Mouse (Mus musculus) ES-Bruce4 (cell line): ENCODE measurements around the gene Selenoi. TPM values are rescaled to one million over a fixed set of nuclear protein-coding genes. Genes with fewer than 3 reads are reported as not detected.
"Not testable (repeated sequence)": the region's sequence is repeated elsewhere in the genome, so short reads cannot be mapped to it uniquely, and the experiment has no call there.

Experiments used
- H3K27ac ChIP-seq: 2 replicates; pipeline ENCODE4 v1.5.1; 2012; ENCODE audit warnings: low read length, inconsistent platforms; ENCODE audit not compliant: insufficient read depth
- H3K27me3 ChIP-seq: 2 replicates; pipeline ENCODE4 v1.6.1; 2012; ENCODE audit warnings: mild to moderate bottlenecking, low read length, inconsistent platforms; ENCODE audit not compliant: control insufficient read depth, poor library complexity, insufficient read depth, severe bottlenecking
- H3K36me3 ChIP-seq: 2 replicates; pipeline ENCODE4 v1.6.1; 2012; ENCODE audit warnings: inconsistent platforms, mild to moderate bottlenecking, low read length, moderate library complexity; ENCODE audit not compliant: control insufficient read depth, poor library complexity, insufficient read depth, severe bottlenecking
- H3K4me1 ChIP-seq: one replicate; pipeline ENCODE4 v1.8.1; 2011; ENCODE audit warnings: low read length; ENCODE audit not compliant: control insufficient read depth, insufficient read depth
- H3K4me3 ChIP-seq: 2 replicates; pipeline ENCODE4 v1.5.1; 2011; ENCODE audit warnings: low read depth, mild to moderate bottlenecking, low read length
- H3K9ac ChIP-seq: 2 replicates; pipeline ENCODE4 v1.6.1; 2012; ENCODE audit warnings: low read depth, mild to moderate bottlenecking, inconsistent platforms; ENCODE audit not compliant: poor library complexity, severe bottlenecking
- H3K9me3 ChIP-seq: replicated peaks from 2 replicates; pipeline ENCODE4 v1.6.1; 2012; ENCODE audit warnings: mild to moderate bottlenecking, low read length, inconsistent platforms; ENCODE audit not compliant: control insufficient read depth, poor library complexity, insufficient read depth, severe bottlenecking
- CTCF ChIP-seq: IDR thresholded peaks from one replicate; pipeline ENCODE4 v1.8.1; 2011; ENCODE audit warnings: low read depth, low read length
- EP300 ChIP-seq: IDR thresholded peaks from 2 replicates; pipeline ENCODE4 v1.6.1; 2011; ENCODE audit warnings: low read depth, low read length; ENCODE audit not compliant: insufficient read depth
- POLR2A ChIP-seq: IDR thresholded peaks from one replicate; pipeline ENCODE4 v1.8.1; 2011; ENCODE audit warnings: low read length; ENCODE audit not compliant: insufficient read depth
- polyA plus RNA-seq: library from polyadenylated mRNA; stranded (reverse); fragments of >200 nt; gene quantifications from 2 replicates; pipeline ENCODE4 v1.2.4, GENCODE M21; 2011; ENCODE audit warnings: low read depth; ENCODE audit not compliant: missing spikeins, insufficient read depth, insufficient read length

Selenoi gene
- polyA plus RNA-seq, 1 experiment, result 41.6 TPM

DNA sequence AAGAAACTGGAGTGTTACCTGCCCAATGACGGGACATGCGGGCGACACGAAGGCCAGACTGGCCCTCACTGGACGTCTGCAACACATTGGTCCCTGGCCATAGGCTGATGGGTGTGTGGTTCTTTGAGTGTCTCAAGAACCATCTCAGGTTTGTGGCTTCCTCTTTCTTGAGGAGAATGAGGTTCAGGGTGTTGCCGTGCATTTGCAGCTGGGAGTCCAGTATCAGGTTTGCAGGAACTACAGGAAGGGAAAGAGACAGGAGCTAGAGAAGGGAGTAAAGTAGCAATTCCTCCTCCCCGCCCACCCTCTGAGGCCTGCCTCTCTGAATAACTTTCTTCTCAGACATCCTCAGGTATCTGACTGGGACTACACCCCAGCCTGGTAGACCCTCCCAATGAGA lies 30.2 kb upstream of the Selenoi start:
- TF ChIP-seq EP300 (no peak), POLR2A (no peak), CTCF (no peak)
- H3K4me1 ChIP-seq, result peaks cover 7% of the 10 kb centered on the region
- no peaks in the 10 kb centered on the region for H3K36me3 ChIP-seq
- H3K27ac ChIP-seq, result no peak overlapping the region
- H3K27me3 ChIP-seq, result no peaks in the 10 kb centered on the region
- no peak overlapping the region for H3K9ac ChIP-seq
- H3K4me3 ChIP-seq, result no peak overlapping the region
- no peaks in the 10 kb centered on the region for H3K9me3 ChIP-seq

- Histone ChIP-seq H3K27ac (no peak overlapping the region), H3K36me3 (no peaks in the 10 kb centered on the region), H3K27me3 (no peaks in the 10 kb centered on the region), H3K9me3 (no peaks in the 10 kb centered on the region), H3K9ac (no peak overlapping the region), H3K4me3 (no peak overlapping the region), H3K4me1 (peaks cover 7% of the 10 kb centered on the region)
- TF ChIP-seq CTCF, result no peak
- TF ChIP-seq EP300, result no peak
- no peak for TF ChIP-seq POLR2A
These were observed 29.0 kb upstream of the Selenoi start for GRCm38 (mm10) chr5:30203216-30203885.

DNA sequence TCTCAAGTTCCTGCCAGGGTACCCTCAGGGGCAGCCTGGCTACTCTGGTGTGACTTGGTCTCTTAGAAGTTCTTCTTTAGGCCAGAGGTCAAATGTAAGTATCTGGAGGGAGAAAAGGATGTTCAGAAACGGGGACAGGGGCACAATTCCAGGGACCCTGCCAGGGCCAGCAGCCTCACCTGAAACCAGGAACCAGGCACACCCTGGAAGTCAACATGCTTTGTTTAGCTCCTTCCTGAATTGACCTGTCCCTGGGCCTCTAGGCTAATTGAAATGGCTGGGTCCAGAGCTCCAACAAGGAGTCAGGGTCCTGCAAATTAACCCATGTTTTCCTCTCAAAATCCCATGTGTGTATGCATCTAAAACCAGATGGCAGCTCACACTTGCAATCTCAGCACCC lies 27.9 kb upstream of the Selenoi start:
- Histone ChIP-seq H3K9me3 (no peaks in the 10 kb centered on the region), H3K27ac (no peak overlapping the region), H3K36me3 (no peaks in the 10 kb centered on the region), H3K27me3 (no peaks in the 10 kb centered on the region), H3K9ac (no peak overlapping the region), H3K4me3 (no peak overlapping the region), H3K4me1 (peaks cover 7% of the 10 kb centered on the region)
- no peak for TF ChIP-seq EP300
- TF ChIP-seq CTCF, result no peak
- TF ChIP-seq POLR2A, result no peak

GRCm38 (mm10) chr5:30205034-30205433 lies 27.3 kb upstream of the Selenoi start:
- H3K36me3 ChIP-seq, result no peaks in the 10 kb centered on the region
- no peak overlapping the region for H3K4me3 ChIP-seq
- H3K27ac ChIP-seq, result no peak overlapping the region
- no peaks in the 10 kb centered on the region for H3K27me3 ChIP-seq
- H3K9ac ChIP-seq, result no peak overlapping the region
- H3K4me1 ChIP-seq, result peaks cover 7% of the 10 kb centered on the region
- H3K9me3 ChIP-seq, result no peaks in the 10 kb centered on the region
- no peak for TF ChIP-seq EP300
- no peak for TF ChIP-seq CTCF
- TF ChIP-seq POLR2A, result no peak

GRCm38 (mm10) chr5:30205493-30205892 lies 26.9 kb upstream of the Selenoi start, which contains the start of gene Adgrf3:
Adgrf3 (minus strand) TSS chr5:30205722.
- Histone ChIP-seq H3K36me3 (no peaks in the 10 kb centered on the region), H3K4me3 (no peak within 1 kb of the TSS), H3K27ac (no peak within 1 kb of the TSS), H3K9ac (no peak within 1 kb of the TSS), H3K27me3 (no peaks in the 10 kb centered on the region), H3K9me3 (no peaks in the 10 kb centered on the region), H3K4me1 (peaks cover 7% of the 10 kb centered on the region)
- TF ChIP-seq CTCF (no peak), EP300 (no peak), POLR2A (no peak)

DNA sequence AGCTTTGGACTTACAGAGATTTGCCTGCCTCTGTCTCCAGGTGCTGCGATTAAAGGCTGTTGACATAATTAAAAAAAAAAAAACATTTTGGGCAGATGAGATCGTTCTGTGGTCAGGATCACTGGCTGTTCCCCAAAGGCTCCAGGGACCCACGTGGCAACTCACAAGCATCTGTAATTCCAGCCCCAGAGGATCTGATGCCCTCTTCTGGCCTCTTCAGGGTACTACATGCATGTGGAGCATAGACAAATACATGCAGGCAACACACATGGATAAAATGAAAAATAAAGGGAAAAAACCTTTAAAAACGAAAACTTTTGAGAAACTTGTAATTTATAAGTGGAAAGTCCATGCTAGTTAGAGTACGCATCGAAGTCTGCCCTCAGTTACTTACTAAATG lies 25.1 kb upstream of the Selenoi start:
- H3K9ac ChIP-seq, result no peak overlapping the region
- H3K36me3 ChIP-seq, result no peaks in the 10 kb centered on the region
- TF ChIP-seq EP300 (no peak), POLR2A (no peak), CTCF (peak; percentile 55)
- no peak overlapping the region for H3K27ac ChIP-seq
- no peaks in the 10 kb centered on the region for H3K9me3 ChIP-seq
- H3K27me3 ChIP-seq, result no peaks in the 10 kb centered on the region
- H3K4me3 ChIP-seq, result no peak overlapping the region
- peaks cover 7% of the 10 kb centered on the region for H3K4me1 ChIP-seq

DNA sequence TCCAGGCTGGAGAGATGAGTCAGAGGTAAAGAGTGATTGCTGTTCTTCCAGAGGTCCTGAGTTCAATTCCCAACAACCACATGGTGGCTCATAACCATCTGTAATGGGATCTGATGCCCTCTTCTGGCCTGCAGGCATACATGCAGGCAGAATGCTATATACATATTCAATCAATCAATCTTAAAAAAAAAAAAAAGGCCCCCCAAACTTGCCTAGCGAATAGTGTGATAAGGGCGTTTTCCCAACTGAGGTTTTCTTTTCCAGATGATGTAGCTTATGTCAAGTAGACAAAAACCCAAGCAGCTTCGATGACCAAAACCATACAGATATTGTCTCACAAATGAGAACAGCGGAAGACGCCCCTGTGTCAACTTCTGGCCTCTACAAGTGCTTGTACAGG lies 21.6 kb upstream of the Selenoi start:
- not testable (repeated sequence) for H3K27ac ChIP-seq, H3K4me1 ChIP-seq, H3K9ac ChIP-seq, H3K4me3 ChIP-seq, H3K27me3 ChIP-seq, H3K9me3 ChIP-seq, H3K36me3 ChIP-seq
